Mouse (Mus musculus) spleen, embryonic (tissue): ENCODE measurements around the gene Rsf1.

Experiments used
- CTCF ChIA-PET: fragments of 350-600 bp; sonication (Branson Sonifier 250); formaldehyde crosslinking; loops from one replicate; lab custom pipeline; 2022; lab: Charles Lee

Gene Rsf1

DNA sequence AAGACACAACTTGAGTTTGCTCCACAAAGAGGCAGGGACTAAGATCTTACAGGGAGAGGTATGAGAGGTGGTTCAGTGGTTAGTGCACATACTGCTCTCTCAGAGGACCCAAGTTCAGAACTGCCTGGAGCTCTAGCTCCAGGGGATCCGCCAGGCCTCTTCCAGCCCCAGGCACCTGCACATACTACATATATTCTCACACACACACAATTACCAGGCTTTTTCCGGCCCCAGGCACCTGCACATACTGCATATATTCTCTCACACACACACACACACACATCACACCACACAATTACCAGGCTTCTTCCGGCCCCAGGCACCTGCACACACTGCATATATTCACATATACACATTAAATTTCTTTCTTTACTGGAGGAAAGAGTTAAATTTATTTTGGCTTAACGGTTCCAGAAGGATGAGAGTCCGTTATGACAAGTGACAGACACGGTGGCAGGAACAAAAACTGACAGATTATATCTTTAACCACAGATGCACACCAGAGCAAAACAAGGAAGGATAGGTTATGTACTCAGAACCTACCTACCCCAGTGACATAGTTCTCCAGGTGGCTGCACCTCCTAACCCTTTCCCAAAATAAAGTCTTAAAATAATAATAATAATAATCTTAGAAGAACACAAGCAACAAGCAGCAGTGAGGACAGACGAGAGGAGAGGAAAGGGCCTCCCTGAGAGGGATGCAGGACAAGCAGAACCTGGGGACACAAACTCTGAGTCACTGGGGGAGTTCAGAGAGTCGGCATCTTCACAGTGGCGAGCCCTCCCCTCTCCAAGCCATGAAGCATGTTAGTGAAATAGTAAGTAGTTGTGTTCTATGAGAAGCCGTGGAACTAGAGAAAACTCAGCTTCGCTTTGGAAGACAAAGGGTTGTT, 144.2 kb downstream of the Rsf1 start:
- CTCF ChIA-PET = no interaction called here

GRCm38 (mm10) chr7:97725401-97725800, 145.7 kb downstream of the Rsf1 start:
- CTCF ChIA-PET = no interaction called here

- CTCF ChIA-PET = no interaction called here
These were observed 146.4 kb downstream of the Rsf1 start for GRCm38 (mm10) chr7:97726080-97726479.

- CTCF ChIA-PET = no interaction called here
These were observed 147.1 kb downstream of the Rsf1 start for GRCm38 (mm10) chr7:97726778-97727177.

GRCm38 (mm10) chr7:97728666-97729614, 149.3 kb downstream of the Rsf1 start:
- CTCF ChIA-PET = no interaction called here

DNA sequence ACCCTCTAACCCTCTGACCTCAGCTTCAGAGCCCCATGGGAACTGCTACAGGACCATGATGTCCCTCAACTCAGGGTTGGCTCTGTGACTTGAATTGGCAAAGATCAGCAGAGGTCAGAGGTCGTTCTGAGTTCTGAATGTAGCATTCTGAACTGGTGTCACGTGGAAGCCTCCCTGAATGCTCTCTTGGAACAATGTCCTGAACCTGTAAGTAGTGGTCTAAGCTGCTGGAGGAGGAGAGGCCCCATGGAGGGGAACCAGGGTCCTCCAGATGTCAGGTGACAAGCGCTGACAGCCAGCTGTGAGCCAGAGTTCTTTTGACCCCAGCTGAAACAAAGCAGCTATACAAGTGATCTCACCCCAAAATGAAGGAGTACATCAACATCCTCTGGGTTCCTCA, 150.7 kb downstream of the Rsf1 start:
- CTCF ChIA-PET = no interaction called here

DNA sequence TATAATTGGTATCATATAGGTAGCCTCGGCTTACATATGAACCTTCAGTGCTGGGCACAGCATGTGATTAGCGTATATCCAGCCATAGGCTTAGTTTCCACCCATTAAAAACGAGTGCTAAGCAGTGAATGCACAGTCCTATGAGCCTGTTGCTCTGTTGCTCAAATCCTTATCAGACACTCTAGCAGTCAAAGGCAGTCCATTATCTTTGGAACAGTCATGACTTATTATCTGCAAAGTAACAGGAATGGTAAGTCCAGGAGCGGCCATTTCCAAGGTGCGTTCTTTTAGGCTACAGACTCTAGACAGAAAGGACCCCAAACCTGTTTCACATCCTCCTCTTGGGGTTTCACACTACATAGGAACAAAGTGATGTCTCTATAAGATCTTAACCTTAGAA, 153.9 kb downstream of the Rsf1 start:
- CTCF ChIA-PET = interaction anchor here (0.5 kb wide), 2 partner anchors 36 to 57 kb away, joined by 4 to 15 read pairs; no protein-coding TSS in a partner anchor

- CTCF ChIA-PET = no interaction called here
These were observed 155.3 kb downstream of the Rsf1 start for GRCm38 (mm10) chr7:97735021-97735420.

GRCm38 (mm10) chr7:97735886-97736420, 156.3 kb downstream of the Rsf1 start:
- CTCF ChIA-PET = no interaction called here

GRCm38 (mm10) chr7:97737256-97737637, 157.6 kb downstream of the Rsf1 start:
- CTCF ChIA-PET = no interaction called here

GRCm38 (mm10) chr7:97737638-97738456, 158.2 kb downstream of the Rsf1 start, which contains the start of gene Aqp11:
Aqp11 (minus strand) TSS chr7:97738289.
- CTCF ChIA-PET = no interaction called here

- CTCF ChIA-PET = no interaction called here
These were observed 161.3 kb downstream of the Rsf1 start for GRCm38 (mm10) chr7:97740948-97741347.

DNA sequence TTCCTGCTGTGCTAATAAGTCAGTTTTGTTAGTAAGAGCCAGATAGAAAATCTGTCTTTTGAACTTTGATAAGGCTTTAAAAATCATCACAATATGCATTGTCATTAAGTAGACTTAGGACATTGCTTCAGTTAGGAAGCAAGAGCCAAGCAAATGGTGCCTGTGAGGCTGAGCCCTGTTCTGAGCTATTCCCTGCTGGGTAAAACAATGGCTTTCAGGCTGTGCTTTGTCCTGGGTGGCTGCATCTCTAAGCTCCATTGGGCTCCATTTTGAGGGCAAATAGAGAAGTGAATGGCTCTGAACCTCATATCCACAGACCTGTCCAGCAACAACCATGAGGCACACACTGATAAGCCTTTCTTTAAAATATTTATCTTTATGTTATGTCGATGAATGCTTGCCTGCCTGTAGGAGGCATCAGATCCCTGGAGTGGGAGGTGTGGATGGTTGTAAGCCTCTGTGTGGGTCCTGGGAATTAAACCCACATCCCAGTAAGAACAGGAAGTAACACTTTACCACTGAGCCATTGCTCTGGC, 162.1 kb downstream of the Rsf1 start:
- CTCF ChIA-PET = interaction anchor here (0.8 kb wide), 1 partner anchor 235 kb away, joined by 3 read pairs; no protein-coding TSS in a partner anchor
